Mouse (Mus musculus) brain, embryonic 14.5 days (tissue): ENCODE measurements at regions not wholly inside any gene's neighbourhood (a gene's known extent, or its start where the extent isn't known, plus 50 kb on each side); places are given as distances from the start of the nearest gene placed in this dataset.

Source experiments
- CTCF ChIP-seq: fragments of 200-500 bp; IDR thresholded peaks from 2 replicates; pipeline ENCODE4 v1.5.1; 2012; ENCODE audit warnings: inconsistent platforms, mild to moderate bottlenecking, moderate library complexity, borderline replicate concordance; ENCODE audit not compliant: insufficient read depth, insufficient read length; ENCODE audit errors: extremely low read depth
- POLR2A ChIP-seq: fragments of 200-500 bp; IDR thresholded peaks from 2 replicates; pipeline ENCODE4 v1.6.1; 2012; ENCODE audit warnings: mild to moderate bottlenecking, inconsistent platforms, borderline replicate concordance; ENCODE audit not compliant: poor library complexity, insufficient read depth, insufficient read length, severe bottlenecking; ENCODE audit errors: extremely low read depth

GRCm38 (mm10) chr12:90915929-90916713 lies 177.9 kb upstream of the Dio2 start:
- TF ChIP-seq CTCF, result no peak
- no peak for TF ChIP-seq POLR2A
